Mouse (Mus musculus): ENCODE measurements at regions not wholly inside any gene's neighbourhood (a gene's known extent, or its start where the extent isn't known, plus 50 kb on each side); places are given as distances from the start of the nearest gene placed in this dataset.
A peak's percentile ranks its signal among the peaks of the same experiment; 100 is the strongest.

- DNase-seq (ENCODE audit: low spot score): no peak
- WGBS: 93% methylated on average over 5 of the region's 5 CpGs
- Histone ChIP-seq H3K4me3 (no peak overlapping the region), H3K27ac (no peak overlapping the region), H3K36me3 (no peaks in the 10 kb centered on the region), H3K4me1 (no peaks in the 10 kb centered on the region), H3K27me3 (ENCODE audit: low read depth, poor library complexity, severe bottlenecking) (no peaks in the 10 kb centered on the region), H3K9me3 (replicated peaks) (no peaks in the 10 kb centered on the region)
Observed at GRCm38 (mm10) chr1:118741286-118741685, 113.5 kb downstream of the Tfcp2l1 start.

- H3K4me1 ChIP-seq: no peaks in the 10 kb centered on the region
- no peaks in the 10 kb centered on the region for H3K27me3 ChIP-seq (ENCODE audit: low read depth, poor library complexity, severe bottlenecking)
- no peak overlapping the region for H3K4me3 ChIP-seq
- H3K36me3 ChIP-seq: no peaks in the 10 kb centered on the region
- DNase-seq (ENCODE audit: low spot score): no peak
- no peaks in the 10 kb centered on the region for H3K9me3 ChIP-seq (replicated peaks)
- no peak overlapping the region for H3K27ac ChIP-seq
- WGBS: 82% methylated on average over 5 of the region's 5 CpGs
Observed at GRCm38 (mm10) chr1:118748196-118748595, 120.5 kb downstream of the Tfcp2l1 start.

- no peak for DNase-seq (ENCODE audit: low spot score)
- no peak overlapping the region for H3K4me3 ChIP-seq
- no peak overlapping the region for H3K27ac ChIP-seq
- WGBS: 86% methylated on average over 3 of the region's 3 CpGs
- no peaks in the 10 kb centered on the region for H3K9me3 ChIP-seq (replicated peaks)
- H3K27me3 ChIP-seq (ENCODE audit: low read depth, poor library complexity, severe bottlenecking): no peaks in the 10 kb centered on the region
- no peaks in the 10 kb centered on the region for H3K36me3 ChIP-seq
- peaks cover 5% of the 10 kb centered on the region; the same call in 1 of the 2 replicates for H3K4me1 ChIP-seq
Observed at GRCm38 (mm10) chr1:118752869-118753268, 125.1 kb downstream of the Tfcp2l1 start.

- no peaks in the 10 kb centered on the region for H3K9me3 ChIP-seq (replicated peaks)
- peaks cover 15% of the 10 kb centered on the region for H3K4me1 ChIP-seq
- no peak overlapping the region; the same call in 1 of the 2 replicates for H3K27ac ChIP-seq
- 66% methylated on average over 9 of the region's 9 CpGs for WGBS
- H3K27me3 ChIP-seq (ENCODE audit: low read depth, poor library complexity, severe bottlenecking): no peaks in the 10 kb centered on the region
- no peak for DNase-seq (ENCODE audit: low spot score)
- H3K36me3 ChIP-seq: no peaks in the 10 kb centered on the region
- H3K4me3 ChIP-seq: no peak overlapping the region
Observed at GRCm38 (mm10) chr1:118756171-118756865, 128.6 kb downstream of the Tfcp2l1 start.

GRCm38 (mm10) chr1:118757340-118758030 is 129.7 kb downstream of the Tfcp2l1 start:
- no peak for DNase-seq (ENCODE audit: low spot score)
- Histone ChIP-seq H3K4me3 (no peak overlapping the region), H3K27me3 (ENCODE audit: low read depth, poor library complexity, severe bottlenecking) (no peaks in the 10 kb centered on the region), H3K9me3 (replicated peaks) (no peaks in the 10 kb centered on the region), H3K4me1 (peaks cover 15% of the 10 kb centered on the region), H3K36me3 (no peaks in the 10 kb centered on the region), H3K27ac (no peak overlapping the region)
- 79% methylated on average over 3 of the region's 4 CpGs for whole genome bisulfite sequencing

GRCm38 (mm10) chr1:118758031-118758400 is 130.3 kb downstream of the Tfcp2l1 start:
- 78% methylated on average over 4 of the region's 4 CpGs for WGBS
- Histone ChIP-seq H3K4me3 (no peak overlapping the region), H3K27me3 (ENCODE audit: low read depth, poor library complexity, severe bottlenecking) (no peaks in the 10 kb centered on the region), H3K9me3 (replicated peaks) (no peaks in the 10 kb centered on the region), H3K36me3 (no peaks in the 10 kb centered on the region), H3K4me1 (peaks cover 15% of the 10 kb centered on the region), H3K27ac (no peak overlapping the region)
- no peak for DNase-seq (ENCODE audit: low spot score)

- WGBS: 35% methylated on average over 7 of the region's 7 CpGs
- Histone ChIP-seq H3K36me3 (no peaks in the 10 kb centered on the region), H3K9me3 (replicated peaks) (no peaks in the 10 kb centered on the region), H3K27me3 (ENCODE audit: low read depth, poor library complexity, severe bottlenecking) (no peaks in the 10 kb centered on the region), H3K27ac (no peak overlapping the region), H3K4me3 (no peak overlapping the region), H3K4me1 (peaks cover 15% of the 10 kb centered on the region)
- peak; percentile 86 for DNase-seq (ENCODE audit: low spot score)
Observed at GRCm38 (mm10) chr1:118759141-118759932, 131.6 kb downstream of the Tfcp2l1 start.

GRCm38 (mm10) chr1:118765525-118765924 is 137.8 kb downstream of the Tfcp2l1 start:
- Histone ChIP-seq H3K4me3 (no peak overlapping the region), H3K36me3 (no peaks in the 10 kb centered on the region), H3K9me3 (replicated peaks) (no peaks in the 10 kb centered on the region), H3K27ac (no peak overlapping the region), H3K4me1 (no peaks in the 10 kb centered on the region), H3K27me3 (ENCODE audit: low read depth, poor library complexity, severe bottlenecking) (no peaks in the 10 kb centered on the region)
- 75% methylated on average over 9 of the region's 9 CpGs for WGBS
- DNase-seq (ENCODE audit: low spot score): no peak

DNA sequence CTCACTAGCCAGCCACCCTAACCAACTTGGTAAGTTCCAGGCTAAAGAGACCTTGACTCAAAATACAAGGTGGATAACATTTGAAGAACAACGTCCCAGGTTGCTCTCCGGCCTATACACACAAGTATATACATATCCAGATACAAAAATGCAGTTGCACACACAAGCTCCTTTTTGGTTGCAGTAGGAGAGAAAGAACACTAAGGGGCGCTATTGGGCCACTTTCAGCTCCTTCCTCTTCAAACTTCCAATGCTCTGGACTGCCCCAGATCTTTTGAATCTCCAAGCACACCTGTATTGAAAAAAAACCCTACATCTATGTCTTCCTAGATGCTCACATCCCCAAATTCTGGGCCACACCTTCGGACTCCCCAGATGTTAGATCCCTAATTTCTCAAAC is 141.1 kb downstream of the Tfcp2l1 start:
- no peak overlapping the region for H3K4me3 ChIP-seq
- no peak overlapping the region for H3K27ac ChIP-seq
- 31% methylated on average over 4 of the region's 4 CpGs for WGBS
- peak; percentile 56 for DNase-seq (ENCODE audit: low spot score)
- H3K27me3 ChIP-seq (ENCODE audit: low read depth, poor library complexity, severe bottlenecking): no peaks in the 10 kb centered on the region
- no peaks in the 10 kb centered on the region for H3K4me1 ChIP-seq
- H3K9me3 ChIP-seq (replicated peaks): no peaks in the 10 kb centered on the region
- H3K36me3 ChIP-seq: no peaks in the 10 kb centered on the region

DNA sequence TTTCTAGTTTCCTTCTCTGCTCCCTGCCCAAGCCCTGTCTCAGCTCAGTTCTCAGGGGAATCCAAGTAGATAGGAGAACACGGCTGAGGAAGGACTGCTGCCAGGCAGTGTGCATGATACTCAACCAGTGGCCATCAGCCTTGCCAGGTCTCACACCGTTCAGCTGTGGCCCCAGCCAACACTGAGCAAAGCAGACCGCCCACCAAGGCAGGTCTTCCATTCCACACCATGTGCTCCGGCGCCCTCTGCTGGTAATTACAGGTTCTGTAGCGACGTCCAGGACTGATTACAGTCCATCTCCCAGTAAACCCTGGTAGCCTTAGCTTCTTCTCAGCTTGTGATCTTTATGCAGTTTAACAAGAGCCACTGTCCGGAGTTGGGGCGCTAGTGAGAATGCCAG is 144.5 kb downstream of the Tfcp2l1 start:
- no peak overlapping the region for H3K27ac ChIP-seq
- DNase-seq (ENCODE audit: low spot score): peak; percentile 80
- 19% methylated on average over 9 of the region's 9 CpGs for WGBS
- 0 out of 2 replicates have a peak, but pooled peaks cover 7% of the 10 kb centered on the region for H3K27me3 ChIP-seq (ENCODE audit: low read depth, poor library complexity, severe bottlenecking)
- no peak overlapping the region for H3K4me3 ChIP-seq
- no peaks in the 10 kb centered on the region for H3K36me3 ChIP-seq
- H3K4me1 ChIP-seq: peaks cover 12% of the 10 kb centered on the region
- no peaks in the 10 kb centered on the region for H3K9me3 ChIP-seq (replicated peaks)

- Histone ChIP-seq H3K27me3 (ENCODE audit: low read depth, poor library complexity, severe bottlenecking) (0 out of 2 replicates have a peak, but pooled peaks cover 7% of the 10 kb centered on the region), H3K4me1 (peaks cover 18% of the 10 kb centered on the region), H3K36me3 (no peaks in the 10 kb centered on the region), H3K4me3 (peak overlapping the region; percentile 6; the same call in 1 of the 2 replicates), H3K27ac (peak overlapping the region; percentile 63), H3K9me3 (replicated peaks) (no peaks in the 10 kb centered on the region)
- DNase-seq (ENCODE audit: low spot score): peak; percentile 75
- 25% methylated on average over 10 of the region's 10 CpGs for WGBS
Observed at GRCm38 (mm10) chr1:118776594-118777441, 149.1 kb downstream of the Tfcp2l1 start.

Data from limb, embryonic 10.5 days (tissue).